Comparison of ENCODE assay signal across 19 mouse cellular contexts in the genomic region with DNA sequence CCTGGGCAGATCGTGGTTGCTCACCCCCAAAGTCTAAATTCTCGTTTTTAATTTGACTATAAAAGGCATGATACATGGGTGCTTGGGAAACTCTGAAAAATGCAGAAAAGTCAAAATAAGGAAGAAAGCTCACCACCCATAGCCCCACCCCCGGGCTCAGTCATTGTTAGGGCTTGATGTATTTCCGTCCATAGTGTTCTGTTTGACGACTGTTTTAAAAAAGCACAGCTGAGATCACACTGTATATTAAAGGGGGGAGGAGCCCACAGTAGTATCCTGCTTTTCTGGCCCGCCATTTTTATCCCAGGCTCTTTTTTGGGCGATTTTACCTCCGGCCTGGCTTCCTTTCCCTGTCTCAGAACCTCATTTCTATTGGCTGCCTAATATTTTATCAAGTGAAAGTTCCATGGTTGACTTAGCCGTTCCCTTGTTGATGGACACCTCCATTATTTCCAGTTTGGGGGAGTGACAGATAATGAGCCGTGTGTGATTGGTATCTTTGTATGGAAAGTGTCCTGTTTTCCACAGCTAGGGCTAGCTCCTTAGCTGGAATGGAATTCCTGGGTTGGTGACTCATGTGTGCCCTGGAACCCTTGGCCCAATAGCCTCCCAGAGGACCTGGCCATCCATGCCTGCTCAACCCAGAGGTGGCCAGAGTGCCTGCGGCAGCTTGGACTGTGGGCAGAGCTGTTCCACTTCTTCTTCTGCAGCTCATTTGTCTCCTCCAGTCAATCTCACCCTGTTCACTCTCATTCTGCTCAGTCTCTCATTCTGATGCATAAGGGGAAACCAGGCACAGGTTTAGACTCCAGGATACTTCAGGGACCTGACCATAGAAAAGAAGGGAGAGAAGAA. TPM values are rescaled to one million over a fixed set of nuclear protein-coding genes. Genes with fewer than 3 reads are reported as not detected.
DNase-seq lines count a peak whose midpoint lies in the region; ATAC-seq lines count a peak whose summit lies in the region.
"Had no signal": no experiment of that assay in that cellular context is flagged by ENCODE, and none has a peak within 500 bp of the region (broad histone marks: within the 10 kb centered on the region; RNA-seq: fewer than 3 reads in every experiment).

No protein-coding gene starts in this region.

- no peaks in the 10 kb centered on the region for H3K4me1 ChIP-seq in heart, embryonic 16.5 days (ENCODE audit: control insufficient read depth, insufficient read depth, low read length)
- H3K4me1 ChIP-seq in heart, embryonic 10.5 days = peaks cover 9% of the 10 kb centered on the region
- no peaks in the 10 kb centered on the region for H3K4me1 ChIP-seq in midbrain, embryonic 11.5 days (ENCODE audit: control insufficient read depth, insufficient read depth, low read length)
- peaks cover 6% of the 10 kb centered on the region; the same call in 1 of the 2 replicates for H3K4me1 ChIP-seq in midbrain, embryonic 10.5 days
- H3K4me1 ChIP-seq: forebrain, embryonic 13.5 days; limb, embryonic 13.5 days; liver, embryonic 15.5 days had no signal

- H3K4me2 ChIP-seq in heart, embryonic 16.5 days (ENCODE audit: low read depth, low read length) = no peak overlapping the region
- H3K4me2 ChIP-seq in midbrain, embryonic 11.5 days = no peak overlapping the region
- H3K4me2 ChIP-seq: forebrain, embryonic 13.5 days; limb, embryonic 13.5 days; liver, embryonic 15.5 days had no signal

- no peak for DNase-seq in heart, embryonic 10.5 days (ENCODE audit: low spot score)
- peak; percentile 72 for DNase-seq in midbrain, embryonic 11.5 days (ENCODE audit: low spot score, missing footprints)
- no peak for DNase-seq in midbrain, embryonic 10.5 days (ENCODE audit: low spot score)
- peak; percentile 65 for DNase-seq in adipocyte (ENCODE audit: low spot score)
- no peak for DNase-seq in spleen, postnatal 10 days (ENCODE audit: low spot score in 2 of 2)
- DNase-seq in right cerebral cortex, postnatal 10 days (ENCODE audit: low spot score in 2 of 2) = no peak
- DNase-seq: cerebellum, adult 11 months; cerebellum, postnatal 25 days; kidney, adult 18-20 months; kidney, postnatal 4 days; right cerebral cortex, postnatal 25 days; thymus, postnatal 14 days had no signal

- H3K9me3 ChIP-seq in heart, embryonic 16.5 days (replicated peaks; ENCODE audit: control insufficient read depth, low read length) = 0 out of 2 replicates have a peak, but pooled peaks cover 2% of the 10 kb centered on the region
- H3K9me3 ChIP-seq in heart, embryonic 10.5 days = no peaks in the 10 kb centered on the region
- H3K9me3 ChIP-seq in midbrain, embryonic 11.5 days (ENCODE audit: control insufficient read depth, low read length) = 0 out of 2 replicates have a peak, but pooled peaks cover 3% of the 10 kb centered on the region
- H3K9me3 ChIP-seq in midbrain, embryonic 10.5 days (replicated peaks) = peaks cover 5% of the 10 kb centered on the region
- H3K9me3 ChIP-seq: embryonic facial prominence, embryonic 10.5 days; liver, embryonic 15.5 days had no signal

- no peak overlapping the region for H3K4me3 ChIP-seq in heart, embryonic 16.5 days (ENCODE audit: low read length)
- no peak overlapping the region for H3K4me3 ChIP-seq in heart, embryonic 10.5 days
- H3K4me3 ChIP-seq in midbrain, embryonic 11.5 days (ENCODE audit: low read depth, low read length) = no peak overlapping the region
- no peak overlapping the region for H3K4me3 ChIP-seq in midbrain, embryonic 10.5 days
- H3K4me3 ChIP-seq: embryonic facial prominence, embryonic 10.5 days; forebrain, embryonic 13.5 days; limb, embryonic 13.5 days; liver, embryonic 15.5 days had no signal

- no peak overlapping the region for H3K9ac ChIP-seq in heart, embryonic 16.5 days (ENCODE audit: low read length)
- no peak overlapping the region for H3K9ac ChIP-seq in midbrain, embryonic 11.5 days (ENCODE audit: low read length)
- H3K9ac ChIP-seq: forebrain, embryonic 13.5 days; limb, embryonic 13.5 days; liver, embryonic 15.5 days had no signal

- ATAC-seq in heart, embryonic 16.5 days (replicated peaks; ENCODE audit: extremely low read depth, insufficient read depth, low FRiP score) = no peak
- no peak for ATAC-seq in midbrain, embryonic 11.5 days (ENCODE audit: low FRiP score)
- ATAC-seq: activated CD4-positive, CD25-positive, alpha-beta regulatory T cell, adult 4 months; forebrain, embryonic 13.5 days; midbrain, embryonic 16.5 days had no signal

- 58% methylated on average over 11 of the region's 11 CpGs for WGBS in heart, embryonic 16.5 days
- 70% methylated on average over 11 of the region's 11 CpGs for WGBS in heart, embryonic 10.5 days
- 88% methylated on average over 11 of the region's 11 CpGs for WGBS in midbrain, embryonic 11.5 days
- WGBS in midbrain, embryonic 10.5 days = 88% methylated on average over 11 of the region's 11 CpGs

- H3K36me3 ChIP-seq in heart, embryonic 16.5 days (ENCODE audit: control insufficient read depth, insufficient read depth) = no peaks in the 10 kb centered on the region
- H3K36me3 ChIP-seq in heart, embryonic 10.5 days = no peaks in the 10 kb centered on the region
- no peaks in the 10 kb centered on the region for H3K36me3 ChIP-seq in midbrain, embryonic 11.5 days (ENCODE audit: control insufficient read depth, insufficient read depth, low read length)
- no peaks in the 10 kb centered on the region for H3K36me3 ChIP-seq in midbrain, embryonic 10.5 days
- H3K36me3 ChIP-seq: embryonic facial prominence, embryonic 10.5 days; limb, embryonic 13.5 days; liver, embryonic 15.5 days had no signal

- peak overlapping the region; percentile 73 for H3K27ac ChIP-seq in heart, embryonic 16.5 days (ENCODE audit: low read length)
- H3K27ac ChIP-seq in heart, embryonic 10.5 days = no peak overlapping the region
- no peak overlapping the region for H3K27ac ChIP-seq in midbrain, embryonic 11.5 days (ENCODE audit: low read depth, low read length)
- H3K27ac ChIP-seq in midbrain, embryonic 10.5 days (replicated peaks) = no peak overlapping the region
- H3K27ac ChIP-seq: embryonic facial prominence, embryonic 10.5 days; forebrain, embryonic 13.5 days; limb, embryonic 13.5 days; liver, embryonic 15.5 days had no signal

- H3K27me3 ChIP-seq in heart, embryonic 16.5 days (ENCODE audit: control insufficient read depth, insufficient read depth, low read length) = no peaks in the 10 kb centered on the region
- no peaks in the 10 kb centered on the region for H3K27me3 ChIP-seq in heart, embryonic 10.5 days (ENCODE audit: insufficient read depth, poor library complexity, severe bottlenecking)
- H3K27me3 ChIP-seq in midbrain, embryonic 11.5 days (ENCODE audit: control insufficient read depth, insufficient read depth, low read length) = no peaks in the 10 kb centered on the region
- H3K27me3 ChIP-seq in midbrain, embryonic 10.5 days (ENCODE audit: low read depth, poor library complexity, severe bottlenecking) = no peaks in the 10 kb centered on the region
- H3K27me3 ChIP-seq: forebrain, embryonic 13.5 days; limb, embryonic 13.5 days; liver, embryonic 15.5 days had no signal

RNA-seq across cellular contexts. Expression of gene Pdgfb, which starts 22.7 kb away (rescaled TPM):
- 3.2 and 4.6 TPM in 2 replicates for polyA plus RNA-seq in heart, embryonic 16.5 days (2015; fragmentation: Nextera tagmentation; extraction: Ambion mirVana)
- 0.95 and 1.9 TPM in 2 replicates for polyA plus RNA-seq in heart, embryonic 10.5 days (2016; fragmentation: Nextera tagmentation; extraction: Ambion mirVana)
- 1.5 and 2.0 TPM in 2 replicates for polyA plus RNA-seq in midbrain, embryonic 11.5 days (2014; fragmentation: Nextera tagmentation; extraction: Ambion mirVana)
- 1.4 and 1.7 TPM in 2 replicates for polyA plus RNA-seq in midbrain, embryonic 10.5 days (2016; fragmentation: Nextera tagmentation; extraction: Ambion mirVana)

RNA-seq across cellular contexts. Expression of gene Syngr1, which starts 53.7 kb away (rescaled TPM):
- polyA plus RNA-seq in heart, embryonic 16.5 days (2015; fragmentation: Nextera tagmentation; extraction: Ambion mirVana) = 55.4 and 61.2 TPM in 2 replicates
- polyA plus RNA-seq in heart, embryonic 10.5 days (2016; fragmentation: Nextera tagmentation; extraction: Ambion mirVana) = 6.7 and 11.6 TPM in 2 replicates
- 6.2 and 7.4 TPM in 2 replicates for polyA plus RNA-seq in midbrain, embryonic 11.5 days (2014; fragmentation: Nextera tagmentation; extraction: Ambion mirVana)
- polyA plus RNA-seq in midbrain, embryonic 10.5 days (2016; fragmentation: Nextera tagmentation; extraction: Ambion mirVana) = 7.3 and 7.7 TPM in 2 replicates

RNA-seq across cellular contexts. Expression of gene Rpl3, which starts 54.2 kb away (rescaled TPM):
- polyA plus RNA-seq in heart, embryonic 16.5 days (2015; fragmentation: Nextera tagmentation; extraction: Ambion mirVana) = 606 and 610 TPM in 2 replicates
- 770 and 980 TPM in 2 replicates for polyA plus RNA-seq in heart, embryonic 10.5 days (2016; fragmentation: Nextera tagmentation; extraction: Ambion mirVana)
- polyA plus RNA-seq in midbrain, embryonic 11.5 days (2014; fragmentation: Nextera tagmentation; extraction: Ambion mirVana) = 1,032 and 1,053 TPM in 2 replicates
- 866 and 996 TPM in 2 replicates for polyA plus RNA-seq in midbrain, embryonic 10.5 days (2016; fragmentation: Nextera tagmentation; extraction: Ambion mirVana)

Comparison
In these comparisons a context has a peak if more than half of its experiments do, and no peak if none do; other contexts are left out.
1. DNase-seq: peak in midbrain, embryonic 11.5 days (single experiment) and adipocyte (single experiment); none in heart, embryonic 10.5 days (single experiment), midbrain, embryonic 10.5 days (single experiment), spleen, postnatal 10 days (0 of 2) and right cerebral cortex, postnatal 10 days (0 of 2).